Mouse (Mus musculus): ENCODE measurements around the gene Sdk2. TPM values are rescaled to one million over a fixed set of nuclear protein-coding genes. Genes with fewer than 3 reads are reported as not detected.

Sdk2 gene
- total and polyA plus RNA-seq, 3 experiments, result 1.2 to 4.8 (median 1.3) TPM

- TF ChIP-seq USF2 (conservative IDR thresholded peaks at IDR 0.05; ENCODE audit: low read depth, low read length), result no peak
- TF ChIP-seq RAD21 (IDR thresholded peaks at IDR 0.05; ENCODE audit: low read depth, low read length), result no peak
- TF ChIP-seq HCFC1 (IDR thresholded peaks at IDR 0.05; ENCODE audit: low read depth, low read length), result peak; percentile 39; the same call in 1 of the 2 replicates
- no peak for TF ChIP-seq SMC3 (IDR thresholded peaks at IDR 0.05; ENCODE audit: low read depth, low read length)
- no peak for TF ChIP-seq ZNF384 (IDR thresholded peaks at IDR 0.05; ENCODE audit: low read depth, low read length)
- peak; percentile 79 for TF ChIP-seq POLR2A (IDR thresholded peaks at IDR 0.05; ENCODE audit: low read depth, low read length)
Measured at GRCm38 (mm10) chr11:113751484-113752084, 315.3 kb downstream of the Sdk2 start, which contains the start of gene Cdc42ep4 (continued).

GRCm38 (mm10) chr11:113750571-113751483 is 316.0 kb downstream of the Sdk2 start:
- Histone ChIP-seq H3K4me2 (ENCODE audit: insufficient read depth, low read depth, poor library complexity, severe bottlenecking) (peak overlapping the region; percentile 72), H3K9ac (ENCODE audit: insufficient read depth, low read depth) (peak overlapping the region; percentile 48), H3K79me2 (replicated peaks; ENCODE audit: control insufficient read depth, extremely low read depth, insufficient read depth, poor library complexity, severe bottlenecking) (no peaks in the 10 kb centered on the region), H3K36me3 (replicated peaks in 1 of 2; ENCODE audit: control insufficient read depth in 1 of 2, insufficient read depth in 1 of 2, low read length in 1 of 2) (peaks cover 0 to 19% of the 10 kb centered on the region in 2 experiments), H3K4me3 (replicated peaks in 1 of 3; ENCODE audit: low read depth in 2 of 3, low read length in 2 of 3, poor library complexity in 1 of 3) (peak overlapping the region; percentile 59 to 82 (median 77)), H3K4me1 (ENCODE audit: control insufficient read depth in 1 of 2, insufficient read depth in 2 of 2) (peaks cover 0 to 41% of the 10 kb centered on the region in 2 experiments; a peak in 2 of 4 replicates), H3K9me3 (replicated peaks; ENCODE audit: low read length) (no peaks in the 10 kb centered on the region), H3K27ac (ENCODE audit: insufficient read depth, low read depth) (no peak overlapping the region), H3K27me3 (replicated peaks) (no peaks in the 10 kb centered on the region)
- peak; percentile 56 for DNase-seq (ENCODE audit: extremely low read depth)
- in situ Hi-C loops (cut with MboI; ENCODE audit: low pct_ligation_motif_present, low pct_unique_long_range_greater_than_20kb, low sequenced_read_pairs) (loop anchor here (5.0 kb wide), 1 partner anchor 61 kb away; no protein-coding TSS in a partner anchor), dilution Hi-C loops (cut with MboI; ENCODE audit: extremely low pct_ligation_motif_present, extremely low pct_unique_long_range_greater_than_20kb, low sequenced_read_pairs) (no loop called here)
- no peak for TF ChIP-seq KAT2A (IDR thresholded peaks at IDR 0.05; ENCODE audit: insufficient replicate concordance, low read length)
- TF ChIP-seq JUN (IDR thresholded peaks at IDR 0.05; ENCODE audit: insufficient read depth, low read depth, low read length), result no peak
- TF ChIP-seq ZKSCAN1 (IDR thresholded peaks at IDR 0.05; ENCODE audit: borderline replicate concordance, low read depth, low read length), result no peak
- TF ChIP-seq POLR2AphosphoS2 (IDR thresholded peaks at IDR 0.05; ENCODE audit: low read depth, low read length), result no peak
- no peak for TF ChIP-seq ZMIZ1 (IDR thresholded peaks at IDR 0.05; ENCODE audit: low read depth, low read length)
- no peak for TF ChIP-seq MAZ (IDR thresholded peaks at IDR 0.05; ENCODE audit: low read depth, low read length)
- peak in 1 of 2 experiments; percentile 77; a peak in 2 of 4 replicates for TF ChIP-seq CTCF (conservative IDR thresholded peaks at IDR 0.05 in 1 of 2, IDR thresholded peaks at IDR 0.05 in 1 of 2; ENCODE audit: low read depth in 2 of 2, low read length in 2 of 2)
- TF ChIP-seq ZC3H11A (IDR thresholded peaks at IDR 0.05; ENCODE audit: low read depth, low read length), result no peak
- TF ChIP-seq PAX5 (IDR thresholded peaks at IDR 0.05; ENCODE audit: low read length), result no peak
- TF ChIP-seq IRF4 (IDR thresholded peaks at IDR 0.05; ENCODE audit: low read depth, low read length), result peak; percentile 38; the same call in 1 of the 2 replicates
- TF ChIP-seq SIN3A (IDR thresholded peaks at IDR 0.05; ENCODE audit: low read length), result no peak
- no peak for TF ChIP-seq USF2 (conservative IDR thresholded peaks at IDR 0.05; ENCODE audit: low read depth, low read length)
- TF ChIP-seq RCOR1 (conservative IDR thresholded peaks at IDR 0.05; ENCODE audit: low read depth, low read length), result no peak
- TF ChIP-seq TBP (conservative IDR thresholded peaks at IDR 0.05; ENCODE audit: low read depth, low read length), result no peak
- TF ChIP-seq CHD2 (IDR thresholded peaks at IDR 0.05; ENCODE audit: low read length), result 0 out of 2 replicates have a peak, but pooled peaks have one; percentile 32
- peak; percentile 74 for TF ChIP-seq SMC3 (IDR thresholded peaks at IDR 0.05; ENCODE audit: low read depth, low read length)
- TF ChIP-seq UBTF (IDR thresholded peaks at IDR 0.05; ENCODE audit: low read depth, low read length), result no peak
- peak; percentile 69 for TF ChIP-seq RAD21 (IDR thresholded peaks at IDR 0.05; ENCODE audit: low read depth, low read length)
- TF ChIP-seq NRF1 (IDR thresholded peaks at IDR 0.05; ENCODE audit: low read depth, low read length), result no peak; the same call in 1 of the 2 replicates
- TF ChIP-seq MYC (IDR thresholded peaks at IDR 0.05; ENCODE audit: low read depth, low read length), result no peak
- TF ChIP-seq ZNF384 (IDR thresholded peaks at IDR 0.05; ENCODE audit: low read depth, low read length), result no peak
- no peak for TF ChIP-seq ETS1 (conservative IDR thresholded peaks at IDR 0.05; ENCODE audit: low read depth, low read length)
- TF ChIP-seq MAX (IDR thresholded peaks at IDR 0.05; ENCODE audit: low read length), result peak; percentile 14; the same call in 1 of the 2 replicates
- TF ChIP-seq BHLHE40 (IDR thresholded peaks at IDR 0.05; ENCODE audit: low read depth, low read length), result no peak
- TF ChIP-seq POLR2A (IDR thresholded peaks at IDR 0.05; ENCODE audit: low read depth, low read length), result no peak
- no peak for TF ChIP-seq MEF2A (IDR thresholded peaks at IDR 0.05; ENCODE audit: borderline replicate concordance, low read depth, low read length)
- no peak for TF ChIP-seq MXI1 (IDR thresholded peaks at IDR 0.05; ENCODE audit: low read depth, low read length)
- TF ChIP-seq E2F4 (IDR thresholded peaks at IDR 0.05; ENCODE audit: insufficient replicate concordance, low read depth, low read length), result no peak
- TF ChIP-seq HCFC1 (IDR thresholded peaks at IDR 0.05; ENCODE audit: low read depth, low read length), result no peak
- TF ChIP-seq JUND (conservative IDR thresholded peaks at IDR 0.05; ENCODE audit: low read depth, low read length), result no peak
- no peak for TF ChIP-seq TCF12 (IDR thresholded peaks at IDR 0.05; ENCODE audit: low read depth, low read length)
- TF ChIP-seq ELF1 (IDR thresholded peaks at IDR 0.05; ENCODE audit: low read depth, low read length), result 0 out of 2 replicates have a peak, but pooled peaks have one; percentile 12
- no peak for TF ChIP-seq USF1 (IDR thresholded peaks at IDR 0.05; ENCODE audit: low read depth, low read length)

Data from CH12.LX (cell line).